Mouse (Mus musculus) liver, embryonic 12.5 days (tissue): ENCODE measurements around the gene Erc1. TPM values are rescaled to one million over a fixed set of nuclear protein-coding genes. Genes with fewer than 3 reads are reported as not detected.
A peak's percentile ranks its signal among the peaks of the same experiment; 100 is the strongest.

Experiments used
- ATAC-seq: fragments of 200-750 bp; cut with Nextera tagmentation; 2 replicates; pipeline ENCODE4 v1.8.0; 2017; ENCODE audit warnings: moderate number of reproducible peaks, mild to moderate bottlenecking, moderate library complexity
- H3K27ac ChIP-seq: fragments of 300-500 bp; sonication (generic); 2 replicates; pipeline ENCODE4 v1.5.1; 2016; ENCODE audit warnings: mild to moderate bottlenecking
- H3K27me3 ChIP-seq: fragments of 300-500 bp; sonication (generic); replicated peaks from 2 replicates; pipeline ENCODE4 v1.6.1; 2016; ENCODE audit warnings: mild to moderate bottlenecking, moderate library complexity
- H3K36me3 ChIP-seq: fragments of 300-500 bp; sonication (generic); 2 replicates; pipeline ENCODE4 v1.6.1; 2016; ENCODE audit warnings: mild to moderate bottlenecking, moderate library complexity
- H3K4me1 ChIP-seq: fragments of 300-500 bp; sonication (generic); 2 replicates; pipeline ENCODE4 v1.6.1; 2016
- H3K4me2 ChIP-seq: fragments of 300-500 bp; sonication (generic); 2 replicates; pipeline ENCODE4 v1.6.1; 2016; ENCODE audit warnings: mild to moderate bottlenecking, moderate library complexity
- H3K4me3 ChIP-seq: fragments of 300-500 bp; sonication (generic); 2 replicates; pipeline ENCODE4 v1.5.1; 2016; ENCODE audit warnings: mild to moderate bottlenecking, moderate library complexity
- H3K9ac ChIP-seq: fragments of 300-500 bp; sonication (generic); 2 replicates; pipeline ENCODE4 v1.6.1; 2016; ENCODE audit warnings: mild to moderate bottlenecking, moderate library complexity
- H3K9me3 ChIP-seq: fragments of 300-500 bp; sonication (generic); replicated peaks from 2 replicates; pipeline ENCODE4 v1.6.1; 2016; ENCODE audit warnings: mild to moderate bottlenecking, moderate library complexity
- WGBS: fragments of 180-500 bp; shearing (Covaris S2); methylation state at CpG from one replicate; pipeline ENCODE4 v1.1.7; 2016; ENCODE audit not compliant: insufficient replicate concordance; 5-methylcytosine and 5-hydroxymethylcytosine counted together
- polyA plus RNA-seq: library from polyadenylated mRNA; unstranded; fragments of >200 nt; fragmentation: Nextera tagmentation; extraction: Ambion mirVana; gene quantifications from 2 replicates; pipeline ENCODE4 v1.2.1, GENCODE M21; 2016

The Erc1 gene
- polyA plus RNA-seq, 1 experiment from 2014 or later: 6.8 TPM

DNA sequence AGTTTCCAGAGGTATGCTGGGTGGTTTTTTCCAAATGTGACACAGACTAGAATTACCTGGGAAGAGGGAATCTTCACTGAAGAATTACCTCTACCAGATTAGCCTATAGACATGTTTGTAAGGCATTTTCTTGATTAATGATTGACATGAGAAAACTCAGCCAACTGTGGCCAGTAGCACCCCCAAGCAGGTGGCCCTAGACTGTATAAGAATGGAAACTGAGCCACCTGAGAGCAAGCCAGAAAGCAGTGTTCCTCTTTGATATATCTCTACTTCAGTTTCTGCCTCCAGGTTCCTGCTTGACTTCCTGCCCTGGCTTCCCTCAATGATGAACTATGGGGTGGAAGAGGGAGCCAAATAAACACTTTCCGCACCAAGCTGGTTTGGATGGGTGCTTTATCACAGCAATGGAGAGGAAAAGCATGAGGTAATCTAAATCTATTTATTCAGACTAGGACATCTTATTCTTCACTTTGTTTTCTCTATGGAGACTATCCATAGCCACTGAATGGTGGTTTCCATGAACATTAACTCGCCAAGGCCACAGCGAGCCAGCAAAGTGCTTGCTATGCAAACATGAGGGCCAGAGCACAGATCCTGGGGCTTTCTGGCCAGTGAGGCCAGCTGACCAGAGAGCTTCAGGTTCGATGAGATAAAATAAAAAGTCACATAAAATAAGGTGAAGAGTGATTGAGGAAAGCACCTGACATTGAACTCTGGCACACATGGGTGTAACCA, 109.2 kb downstream of the Erc1 start:
- no peaks in the 10 kb centered on the region for H3K27me3 ChIP-seq
- peaks cover 10% of the 10 kb centered on the region for H3K36me3 ChIP-seq
- H3K9ac ChIP-seq: no peak overlapping the region
- ATAC-seq: no peak
- no peak overlapping the region for H3K27ac ChIP-seq
- H3K9me3 ChIP-seq: no peaks in the 10 kb centered on the region
- no peaks in the 10 kb centered on the region for H3K4me1 ChIP-seq
- H3K4me2 ChIP-seq: no peak overlapping the region
- WGBS: 73% methylated on average over 4 of the region's 4 CpGs
- H3K4me3 ChIP-seq: no peak overlapping the region

DNA sequence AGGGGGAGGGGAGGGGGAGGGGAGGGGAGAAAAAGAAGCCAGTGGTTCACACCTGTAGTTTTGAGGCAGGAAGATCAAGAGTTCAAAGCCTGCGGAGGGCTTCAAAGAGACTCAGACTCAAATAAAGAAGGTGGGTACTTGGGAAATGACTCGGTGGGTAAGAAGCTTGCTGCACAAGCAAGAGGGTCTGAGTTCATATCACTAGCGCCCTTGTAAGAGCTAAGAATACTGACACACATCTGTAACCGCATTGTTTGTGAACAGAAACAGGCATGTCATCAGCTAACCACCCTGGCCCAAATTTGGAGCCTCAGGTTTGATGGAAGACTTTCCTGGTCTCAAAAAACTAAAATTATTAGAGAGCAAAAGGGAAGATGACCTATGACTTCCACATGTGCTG, 110.3 kb downstream of the Erc1 start:
- Histone ChIP-seq H3K9me3 (no peaks in the 10 kb centered on the region), H3K27ac (no peak overlapping the region), H3K9ac (no peak overlapping the region), H3K4me2 (no peak overlapping the region), H3K4me3 (no peak overlapping the region), H3K27me3 (no peaks in the 10 kb centered on the region), H3K36me3 (peaks cover 5% of the 10 kb centered on the region; the same call in 1 of the 2 replicates), H3K4me1 (no peaks in the 10 kb centered on the region)
- 80% methylated on average over 4 of the region's 4 CpGs for WGBS
- ATAC-seq: no peak

DNA sequence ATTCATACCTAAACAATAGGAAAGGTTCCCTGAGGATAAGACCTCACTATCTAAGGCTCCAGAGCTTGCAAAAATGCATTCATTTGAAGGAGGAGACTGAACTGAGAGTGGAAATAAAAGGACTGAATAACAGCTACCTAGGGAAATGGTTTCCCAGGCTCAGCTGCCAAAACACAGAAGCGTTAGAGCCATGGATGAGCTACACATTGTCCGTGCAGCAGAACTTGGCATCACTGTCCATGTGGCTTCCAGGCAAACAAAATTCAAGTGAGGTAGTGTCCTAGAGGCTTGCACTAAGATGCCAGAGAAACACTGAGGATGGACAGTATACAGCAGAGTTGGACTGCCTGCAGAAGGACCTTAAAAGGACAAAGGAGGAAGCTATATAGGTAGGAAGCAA, 112.0 kb downstream of the Erc1 start:
- Histone ChIP-seq H3K27ac (no peak overlapping the region), H3K9me3 (no peaks in the 10 kb centered on the region), H3K9ac (no peak overlapping the region), H3K4me1 (peaks cover 8% of the 10 kb centered on the region), H3K4me2 (no peak overlapping the region), H3K4me3 (no peak overlapping the region), H3K27me3 (no peaks in the 10 kb centered on the region), H3K36me3 (no peaks in the 10 kb centered on the region)
- ATAC-seq: no peak
- 84% methylated on average over 2 of the region's 2 CpGs for WGBS

DNA sequence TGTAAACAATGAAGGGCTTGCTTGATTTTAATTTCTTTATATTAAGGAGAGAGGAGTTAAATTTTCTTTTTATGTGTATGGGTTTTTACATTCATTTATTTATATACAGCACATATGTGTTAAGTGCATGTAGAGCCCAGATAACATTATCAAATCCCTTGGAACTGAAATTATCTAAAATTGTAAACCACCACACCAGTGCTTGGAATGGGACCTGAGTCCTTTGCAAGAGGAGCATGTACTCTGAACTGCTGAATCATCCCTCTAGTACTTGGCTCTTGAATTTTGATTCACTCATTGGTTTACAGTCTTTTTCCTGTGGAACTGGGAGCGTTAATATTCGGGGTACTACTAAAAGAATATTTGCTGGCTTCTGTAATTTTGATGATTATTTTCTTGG, 116.8 kb downstream of the Erc1 start:
- H3K4me3 ChIP-seq: no peak overlapping the region
- H3K4me2 ChIP-seq: no peak overlapping the region
- no peaks in the 10 kb centered on the region for H3K9me3 ChIP-seq
- no peak overlapping the region for H3K27ac ChIP-seq
- H3K9ac ChIP-seq: no peak overlapping the region
- ATAC-seq: peak; percentile 63; the same call in 1 of the 2 replicates
- no peaks in the 10 kb centered on the region for H3K36me3 ChIP-seq
- peaks cover 16% of the 10 kb centered on the region for H3K4me1 ChIP-seq
- WGBS: 64% methylated on average over 2 of the region's 2 CpGs
- H3K27me3 ChIP-seq: no peaks in the 10 kb centered on the region

DNA sequence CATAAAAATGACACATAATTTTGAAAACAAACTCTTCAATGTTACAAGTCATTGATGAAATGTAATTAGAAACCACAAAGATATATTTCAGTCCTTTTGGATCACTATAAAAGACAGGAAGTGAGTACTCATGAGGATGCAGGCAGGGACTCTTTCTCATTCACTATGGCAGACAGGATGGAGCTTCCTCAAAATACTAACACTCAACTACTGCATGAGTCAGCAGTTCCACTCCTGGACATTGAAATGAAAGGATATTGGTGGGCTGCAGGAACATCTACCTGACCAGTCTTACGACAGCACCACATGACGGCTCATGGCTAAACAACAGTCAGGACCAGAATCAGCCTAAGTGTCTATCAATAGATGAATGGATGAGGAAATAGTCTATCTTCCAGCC, 132.7 kb downstream of the Erc1 start:
- Histone ChIP-seq H3K4me1 (peaks cover 6% of the 10 kb centered on the region), H3K9ac (no peak overlapping the region), H3K4me3 (no peak overlapping the region), H3K4me2 (no peak overlapping the region), H3K27ac (no peak overlapping the region), H3K9me3 (no peaks in the 10 kb centered on the region), H3K36me3 (0 out of 2 replicates have a peak, but pooled peaks cover 3% of the 10 kb centered on the region), H3K27me3 (no peaks in the 10 kb centered on the region)
- ATAC-seq: no peak
- 83% methylated on average over 2 of the region's 2 CpGs for WGBS

DNA sequence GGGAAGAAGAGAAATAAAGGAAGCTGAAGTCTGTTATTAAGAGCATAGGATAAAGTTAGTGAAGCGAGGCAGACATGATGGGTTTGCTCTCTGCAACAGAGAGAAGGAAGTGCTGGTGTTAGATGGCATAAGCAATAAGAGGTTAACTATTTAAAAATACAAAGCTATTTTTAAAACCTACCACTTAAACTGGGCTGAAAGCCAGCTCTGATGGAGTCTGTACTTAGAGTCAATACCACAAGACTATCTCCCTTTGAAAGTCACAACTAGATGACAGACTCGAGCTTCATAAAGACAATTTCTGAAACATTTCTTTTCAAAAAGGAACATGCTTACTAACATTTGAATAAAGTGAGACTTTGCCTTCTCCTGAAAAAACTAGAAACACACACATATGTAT, 134.0 kb downstream of the Erc1 start:
- 67% methylated on average over 2 of the region's 2 CpGs for WGBS

DNA sequence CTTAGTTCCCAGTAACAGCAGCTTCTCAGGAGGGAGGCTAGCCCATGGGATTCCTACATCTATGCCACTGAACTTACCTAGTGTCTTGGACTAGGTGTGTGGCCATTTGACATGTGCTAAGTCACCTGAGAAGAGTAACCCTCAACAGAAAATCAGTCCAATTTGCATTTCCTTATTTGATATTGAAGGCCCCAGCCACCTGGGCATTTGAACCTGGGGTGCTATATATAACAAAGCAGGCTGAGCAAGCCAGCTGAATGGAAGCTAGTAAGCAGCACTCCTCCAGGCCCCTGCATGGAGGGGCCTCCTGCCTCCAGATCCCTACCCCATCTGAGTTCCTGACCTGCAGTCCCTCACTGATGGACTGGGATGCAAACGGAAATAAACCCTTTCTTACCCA, 135.5 kb downstream of the Erc1 start:
- Histone ChIP-seq H3K4me3 (no peak overlapping the region), H3K27ac (no peak overlapping the region), H3K9ac (no peak overlapping the region), H3K27me3 (no peaks in the 10 kb centered on the region), H3K36me3 (0 out of 2 replicates have a peak, but pooled peaks cover 3% of the 10 kb centered on the region), H3K9me3 (no peaks in the 10 kb centered on the region), H3K4me2 (no peak overlapping the region), H3K4me1 (peaks cover 6% of the 10 kb centered on the region)
- 78% methylated on average over 1 of the region's 1 CpGs for WGBS
- ATAC-seq: no peak

More for the DNA sequence above, 134.0 kb downstream of the Erc1 start:
- Histone ChIP-seq H3K36me3 (0 out of 2 replicates have a peak, but pooled peaks cover 3% of the 10 kb centered on the region), H3K4me1 (peaks cover 6% of the 10 kb centered on the region), H3K9me3 (no peaks in the 10 kb centered on the region), H3K4me2 (no peak overlapping the region), H3K27me3 (no peaks in the 10 kb centered on the region), H3K9ac (no peak overlapping the region), H3K4me3 (no peak overlapping the region), H3K27ac (no peak overlapping the region)
- no peak for ATAC-seq

DNA sequence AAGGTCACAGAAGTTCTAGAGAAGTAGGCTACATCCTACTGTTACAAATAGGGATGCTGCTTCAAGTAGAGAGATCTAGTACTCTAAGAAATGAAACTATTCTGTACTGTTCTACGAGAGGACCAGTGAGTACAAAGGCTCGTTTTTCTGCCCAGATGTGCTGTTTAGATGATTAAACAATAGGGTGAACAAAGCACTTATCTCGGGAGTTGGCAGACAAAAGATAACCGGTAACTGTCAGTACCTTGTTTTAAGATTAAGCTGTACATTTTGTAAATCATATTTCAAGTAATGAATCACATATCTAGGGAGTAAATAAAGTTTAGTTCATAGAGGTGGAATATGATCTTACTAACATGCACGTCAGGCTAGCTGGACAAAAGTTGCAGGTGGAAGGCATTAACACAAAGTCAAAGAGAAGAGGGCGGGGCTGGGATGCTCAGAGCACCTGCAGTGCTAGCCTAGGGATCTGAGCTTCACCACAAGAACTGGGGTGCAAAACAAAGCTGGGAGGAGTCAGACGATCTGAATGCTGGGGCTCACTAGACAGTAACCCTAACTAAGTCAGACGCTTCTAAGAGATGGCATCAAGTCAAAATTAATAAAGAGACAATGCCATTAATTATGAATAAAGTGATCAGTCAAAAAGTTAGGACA, 136.2 kb downstream of the Erc1 start:
- H3K27ac ChIP-seq: no peak overlapping the region
- no peak overlapping the region for H3K4me2 ChIP-seq
- H3K27me3 ChIP-seq: no peaks in the 10 kb centered on the region
- no peak for ATAC-seq
- H3K4me3 ChIP-seq: no peak overlapping the region
- 54% methylated on average over 8 of the region's 8 CpGs for WGBS
- H3K9ac ChIP-seq: no peak overlapping the region
- no peaks in the 10 kb centered on the region for H3K9me3 ChIP-seq
- H3K36me3 ChIP-seq: 0 out of 2 replicates have a peak, but pooled peaks cover 3% of the 10 kb centered on the region
- H3K4me1 ChIP-seq: peaks cover 6% of the 10 kb centered on the region

DNA sequence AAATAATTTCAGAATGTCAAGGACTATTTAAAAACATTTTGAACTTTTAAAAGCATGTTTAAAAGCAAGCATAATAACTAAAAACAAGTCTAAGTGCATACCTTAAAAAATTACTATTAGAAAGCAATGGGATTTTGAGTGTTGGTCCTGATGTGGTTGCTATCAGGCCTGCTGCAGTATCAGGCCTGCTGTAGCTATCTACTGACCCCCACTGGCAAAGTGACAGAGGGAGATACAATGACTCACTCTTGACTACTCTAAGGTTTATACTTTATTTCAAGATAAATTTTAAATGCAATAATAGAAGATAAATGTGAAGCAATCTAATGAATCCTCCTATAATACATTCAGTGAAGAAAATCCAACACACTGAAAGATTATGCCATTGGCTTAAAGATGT, 138.4 kb downstream of the Erc1 start:
- no peaks in the 10 kb centered on the region for H3K9me3 ChIP-seq
- H3K9ac ChIP-seq: no peak overlapping the region
- no peak overlapping the region for H3K4me3 ChIP-seq
- 0 out of 2 replicates have a peak, but pooled peaks cover 3% of the 10 kb centered on the region for H3K36me3 ChIP-seq
- no peak overlapping the region for H3K4me2 ChIP-seq
- ATAC-seq: no peak
- H3K27ac ChIP-seq: no peak overlapping the region
- peaks cover 6% of the 10 kb centered on the region for H3K4me1 ChIP-seq
- H3K27me3 ChIP-seq: no peaks in the 10 kb centered on the region

DNA sequence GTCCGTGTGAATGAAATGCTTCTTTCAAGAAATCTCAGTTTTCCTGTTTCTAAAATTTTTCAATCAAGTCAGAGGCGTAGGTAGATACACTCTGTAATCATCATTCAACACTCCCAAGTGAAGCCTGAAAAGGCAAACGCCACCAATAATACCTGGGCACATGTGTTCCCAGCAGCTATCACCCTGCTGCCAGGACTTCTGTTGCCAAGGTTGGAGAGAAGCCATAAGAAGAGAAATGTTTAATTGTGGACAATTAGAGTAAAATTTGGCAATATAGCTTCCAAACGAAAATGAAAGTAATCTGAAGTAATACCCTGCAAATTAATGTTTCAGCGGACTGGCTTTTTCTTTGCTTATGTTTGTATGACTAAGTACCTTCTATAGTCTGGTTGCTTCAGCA, 140.1 kb downstream of the Erc1 start:
- no peaks in the 10 kb centered on the region for H3K27me3 ChIP-seq
- 66% methylated on average over 5 of the region's 5 CpGs for WGBS
- H3K4me3 ChIP-seq: no peak overlapping the region
- no peak overlapping the region for H3K9ac ChIP-seq
- H3K9me3 ChIP-seq: no peaks in the 10 kb centered on the region
- 0 out of 2 replicates have a peak, but pooled peaks cover 3% of the 10 kb centered on the region for H3K36me3 ChIP-seq
- ATAC-seq: no peak
- H3K4me2 ChIP-seq: no peak overlapping the region
- no peak overlapping the region for H3K27ac ChIP-seq
- peaks cover 6% of the 10 kb centered on the region for H3K4me1 ChIP-seq

DNA sequence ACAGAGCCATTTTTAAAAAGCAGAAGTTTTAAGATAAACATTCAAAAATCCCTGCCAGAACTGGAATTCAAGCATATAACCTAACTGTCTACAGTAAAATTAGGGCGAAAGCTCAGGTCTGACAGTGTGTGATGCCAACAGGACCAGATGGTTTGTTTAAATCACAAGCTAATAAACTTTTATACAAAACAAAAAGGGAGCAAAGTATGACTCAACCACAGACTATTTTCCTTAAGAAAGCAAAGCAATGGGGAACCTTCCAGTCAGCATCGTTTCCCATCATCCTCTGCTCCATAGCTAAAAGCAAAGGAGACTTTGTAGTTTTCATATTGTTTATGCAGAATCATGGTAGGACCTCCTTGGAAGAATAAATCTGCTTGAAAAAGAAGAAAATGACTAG, 143.1 kb downstream of the Erc1 start:
- Histone ChIP-seq H3K4me1 (no peaks in the 10 kb centered on the region), H3K9ac (no peak overlapping the region), H3K27me3 (no peaks in the 10 kb centered on the region), H3K36me3 (no peaks in the 10 kb centered on the region), H3K4me3 (no peak overlapping the region), H3K27ac (no peak overlapping the region), H3K4me2 (no peak overlapping the region), H3K9me3 (no peaks in the 10 kb centered on the region)
- WGBS: 85% methylated on average over 2 of the region's 2 CpGs
- no peak for ATAC-seq

DNA sequence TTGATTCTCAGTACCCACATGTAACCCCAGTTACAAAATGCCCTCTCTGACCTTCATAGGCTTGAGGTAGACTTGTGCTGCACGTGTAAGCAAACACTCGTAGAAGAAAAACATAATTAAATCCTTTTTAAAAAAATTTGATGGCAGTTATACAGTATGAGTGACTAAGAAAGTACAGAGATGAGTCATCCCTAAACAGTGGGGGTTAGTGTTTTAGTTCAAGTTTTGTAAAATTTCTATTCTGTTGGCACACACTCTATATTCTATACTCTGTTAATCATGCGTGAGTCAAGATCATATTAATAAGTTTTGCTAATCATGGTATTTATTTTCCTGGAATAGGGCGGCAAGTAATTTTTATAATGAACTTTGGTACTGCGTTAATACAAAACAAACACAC, 155.2 kb downstream of the Erc1 start:
- Histone ChIP-seq H3K36me3 (peaks cover 4% of the 10 kb centered on the region; the same call in 1 of the 2 replicates), H3K27ac (no peak overlapping the region), H3K4me1 (no peaks in the 10 kb centered on the region), H3K4me3 (no peak overlapping the region), H3K9ac (no peak overlapping the region), H3K9me3 (no peaks in the 10 kb centered on the region), H3K4me2 (no peak overlapping the region), H3K27me3 (no peaks in the 10 kb centered on the region)
- WGBS: 79% methylated on average over 5 of the region's 5 CpGs
- no peak for ATAC-seq
